Mouse (Mus musculus) activated CD4-positive, CD25-positive, alpha-beta regulatory T cell (primary cell): Measurements from ENCODE around the gene Olfr553. TPM values are rescaled to one million over a fixed set of nuclear protein-coding genes. Genes with fewer than 3 reads are reported as not detected.

Source experiments
- polyA plus RNA-seq, 2 experiments: library from polyadenylated mRNA; unstranded; fragments of 100-300 nt; shearing (Covaris generic); gene quantifications; one replicate each; pipeline ENCODE4 v1.2.1; 2017

Olfr553 gene
- under 1 TPM in 1 of 2 experiments, not detected in 1; 0.41 TPM for polyA plus RNA-seq

DNA sequence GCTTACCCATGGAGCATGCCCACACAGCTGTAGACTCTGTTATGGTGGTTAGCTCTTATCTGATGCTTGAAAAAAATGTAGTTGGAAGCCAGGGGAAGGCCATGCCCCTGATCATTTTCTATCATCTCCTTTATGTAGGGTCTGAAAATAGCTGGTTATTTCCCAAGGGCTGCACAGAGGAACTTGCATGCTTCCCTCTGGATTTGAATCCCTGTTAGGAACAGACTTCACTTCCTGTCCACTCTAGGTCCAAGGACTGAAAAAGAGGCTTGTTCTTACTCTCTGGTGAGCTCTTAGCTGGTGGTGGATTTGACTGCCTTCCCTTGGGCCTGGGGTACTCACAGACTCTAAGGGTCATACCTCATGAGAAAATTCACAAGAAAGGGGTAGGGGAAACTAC, at the start of gene Olfr553:
Gene Olfr553 (minus strand): TSS at position 101 of the 400 bp plus-strand sequence.

DNA sequence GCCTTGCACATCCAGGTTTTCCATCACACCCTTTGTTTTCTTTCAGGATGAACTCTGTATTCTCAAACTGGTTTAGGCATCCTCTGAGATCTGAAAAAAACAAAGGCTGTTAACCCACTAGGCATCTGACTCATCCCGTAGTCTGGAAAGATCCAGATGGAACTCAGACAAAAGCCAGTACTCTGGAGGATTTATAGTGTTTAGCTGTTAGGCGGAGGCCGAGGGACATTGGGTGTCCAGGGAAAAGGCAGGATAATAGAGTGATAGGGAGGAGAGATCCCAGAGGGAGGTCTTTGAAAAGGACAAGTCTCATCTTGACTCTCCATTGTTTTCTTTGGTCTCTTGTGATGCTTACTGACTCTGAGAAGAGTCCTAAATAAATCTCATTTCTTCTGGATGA, 46.6 kb upstream of the Olfr553 start, which contains the start of gene Olfr556:
Gene Olfr556 (plus strand): TSS at position 301 of the 400 bp plus-strand sequence.

DNA sequence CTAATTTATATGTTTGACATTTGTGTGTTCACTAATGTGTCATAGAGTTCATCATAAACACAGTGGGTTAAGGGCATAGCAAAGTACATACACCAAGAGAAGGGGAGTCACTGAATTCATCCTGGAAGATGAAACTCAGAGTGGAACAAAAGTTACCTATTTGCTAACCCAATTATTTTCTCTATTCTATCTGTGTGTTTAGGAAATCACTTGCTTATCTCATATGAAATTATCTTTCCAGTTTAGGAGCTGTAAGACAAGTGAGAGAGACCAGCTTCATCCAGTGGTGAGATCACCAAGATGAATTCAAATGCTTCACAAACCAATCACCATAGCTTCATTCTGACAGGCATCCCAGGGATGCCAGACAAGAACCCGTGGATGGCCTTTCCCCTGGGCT, 40.5 kb upstream of the Olfr553 start, which contains the start of gene Olfr555:
Gene Olfr555 (plus strand): TSS at position 301 of the 400 bp plus-strand sequence.

DNA sequence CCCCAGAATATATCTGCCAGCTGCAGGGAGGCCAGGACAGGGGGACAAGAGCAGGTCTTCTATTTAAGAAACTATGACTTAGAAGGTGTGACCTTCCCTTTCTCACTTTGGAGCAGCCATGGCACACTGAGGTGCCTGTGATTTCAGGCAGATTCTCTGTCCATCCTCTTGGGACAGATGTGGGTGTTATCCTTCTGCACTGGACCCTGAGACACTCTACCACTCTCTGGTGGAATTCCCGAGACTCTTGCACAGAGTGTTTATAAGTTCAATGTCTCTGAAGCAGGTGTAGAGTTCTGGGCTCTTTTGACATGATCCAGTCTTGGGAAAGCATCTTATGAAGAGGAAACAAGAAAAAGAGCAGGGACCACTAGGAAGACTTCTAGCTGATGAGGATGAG, 20.1 kb upstream of the Olfr553 start, which contains the start of gene Olfr554:
Gene Olfr554 (plus strand): TSS at position 301 of the 400 bp plus-strand sequence.

DNA sequence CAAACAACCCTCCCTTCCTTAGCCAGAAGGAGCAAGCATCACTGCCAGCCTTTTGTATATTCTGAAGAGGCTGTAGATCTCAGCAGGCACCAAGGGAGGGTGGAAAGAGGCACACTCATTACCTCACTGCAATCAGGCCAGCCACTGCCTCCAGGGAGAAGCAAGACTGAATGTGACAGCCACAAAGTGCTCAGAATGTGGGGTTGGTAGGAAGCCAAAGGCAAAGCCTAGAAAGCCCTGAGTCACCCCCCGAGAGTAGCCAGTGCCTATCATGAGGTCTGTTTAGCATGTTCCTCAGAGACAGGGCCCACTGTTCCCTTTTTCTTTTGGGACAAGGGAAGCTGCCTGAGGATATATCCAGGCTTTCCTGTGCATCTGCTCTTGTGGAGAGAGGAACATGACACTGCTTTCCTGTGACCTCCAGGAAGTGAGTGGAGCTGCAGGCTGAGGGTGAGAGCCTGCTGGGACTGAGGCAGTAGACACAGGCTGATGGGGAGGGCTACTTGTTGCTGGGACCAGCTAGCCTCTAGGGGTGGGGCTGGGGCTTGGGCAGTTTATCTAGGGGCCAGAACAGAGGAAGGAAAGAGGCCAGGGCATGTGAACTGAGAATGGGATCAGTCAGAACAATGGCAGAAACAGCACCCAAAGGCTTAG, 20.5 kb downstream of the Olfr553 start, which contains the start of gene Olfr552:
Gene Olfr552 (plus strand): TSS at position 393 of the 654 bp plus-strand sequence.

DNA sequence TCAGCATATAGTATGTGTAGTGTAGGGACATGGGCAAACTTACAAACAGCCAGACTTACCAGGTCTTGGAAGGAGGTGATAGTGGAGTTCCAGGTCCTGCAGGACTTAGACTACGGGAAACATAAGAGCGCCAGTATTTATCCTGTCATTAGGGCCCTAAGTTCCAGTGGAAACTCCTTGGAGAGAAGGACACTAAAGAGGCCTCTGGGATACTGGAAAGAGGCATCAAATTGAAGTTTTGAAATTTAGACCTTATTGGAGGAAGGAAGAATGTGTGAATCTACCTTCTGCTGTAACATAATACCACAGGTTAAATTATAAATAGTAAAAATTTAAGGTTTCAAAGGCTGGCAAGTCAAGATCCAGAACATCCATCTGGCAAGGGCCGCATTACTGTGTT, 26.2 kb downstream of the Olfr553 start, which contains the start of gene Olfr551:
Gene Olfr551 (minus strand): TSS at position 101 of the 400 bp plus-strand sequence.

DNA sequence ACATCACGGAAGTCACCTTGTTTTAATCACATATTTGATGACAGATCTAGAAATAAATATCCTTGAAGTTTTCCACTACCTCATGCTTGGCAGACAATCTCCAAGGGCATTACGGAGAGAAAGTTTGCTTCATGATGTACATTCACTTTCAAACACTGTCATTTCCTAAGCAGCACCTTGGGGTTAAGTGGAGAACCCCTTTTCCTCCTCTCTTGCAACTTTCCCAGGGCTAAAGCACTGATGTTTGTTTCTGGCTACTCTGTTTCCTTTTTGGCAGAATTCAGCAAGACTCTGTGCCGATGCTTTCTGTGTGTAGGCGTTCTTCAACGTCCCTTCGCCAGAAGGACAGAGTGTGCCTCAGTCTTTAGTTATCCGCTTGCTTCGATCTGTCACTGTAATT, 46.9 kb downstream of the Olfr553 start, which contains the start of gene Olfr550:
Gene Olfr550 (plus strand): TSS at position 301 of the 400 bp plus-strand sequence.

DNA sequence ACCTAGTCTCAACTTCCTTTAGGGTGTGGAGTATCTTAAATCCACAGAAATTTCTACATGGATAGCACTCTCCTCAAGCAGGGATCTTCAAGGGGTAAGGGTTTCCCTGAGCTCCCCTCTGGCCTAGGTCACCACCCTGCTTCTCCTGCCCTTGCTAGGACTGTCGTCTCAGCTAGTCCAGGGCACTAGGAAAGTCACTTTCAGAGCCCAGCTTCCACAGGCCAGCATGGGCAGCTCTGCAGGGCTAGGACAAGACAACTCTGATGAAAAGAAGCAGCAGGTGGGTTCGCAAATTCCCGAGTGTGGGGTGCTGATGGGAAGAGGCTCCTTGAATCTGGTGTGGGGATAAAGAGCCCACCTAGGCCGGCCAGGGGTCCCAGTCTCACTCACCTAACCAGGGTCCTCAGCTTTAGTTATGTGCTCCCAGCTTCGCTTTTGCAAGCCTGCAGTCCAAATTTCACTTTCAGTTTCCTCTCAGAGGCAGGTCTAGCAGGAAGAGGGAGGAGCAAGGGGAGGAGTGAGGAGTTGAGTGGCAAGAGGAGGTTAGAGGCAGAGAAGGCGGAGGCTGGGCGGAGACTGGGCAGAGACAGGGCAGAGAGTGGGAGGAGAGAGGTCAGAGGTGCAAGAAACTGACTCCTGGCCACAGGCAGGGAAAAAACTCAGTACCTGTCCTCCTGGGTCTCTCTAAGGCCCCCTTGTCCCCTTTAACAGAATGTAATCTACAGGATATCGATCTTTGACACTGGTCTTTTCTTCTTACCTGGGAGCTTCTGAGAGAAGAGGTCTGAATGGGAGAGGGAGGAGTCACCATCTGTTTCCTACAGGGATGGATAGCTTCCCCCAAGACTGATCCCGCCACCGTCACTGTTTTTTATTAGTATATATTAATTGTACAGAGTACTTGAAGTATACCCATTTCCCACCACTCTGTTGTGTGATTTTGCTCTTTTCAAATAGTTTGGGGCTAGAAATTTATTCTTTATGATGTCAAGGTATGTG, 52.7 kb downstream of the Olfr553 start, which contains the start of gene Trim21:
Gene Trim21 (minus strand): TSS at position 488 of the 999 bp plus-strand sequence.

Other genes starting within 250 kb of the Olfr553 start
- 10 to 100 TPM; 51.7 to 53.1 TPM for gene Rrm1, start 176.5 kb downstream of the Olfr553 start, polyA plus RNA-seq
- gene Olfr543, start 136.5 kb downstream of the Olfr553 start, polyA plus RNA-seq: under 1 TPM in 1 of 2 experiments, not detected in 1; 0.12 TPM
- under 1 TPM in 1 of 2 experiments, not detected in 1; 0.84 TPM for gene Olfr544, start 129.9 kb downstream of the Olfr553 start, polyA plus RNA-seq
- under 1 TPM in 1 of 2 experiments, not detected in 1; 0.41 TPM for gene Olfr545, start 118.6 kb downstream of the Olfr553 start, polyA plus RNA-seq
- not detected for gene Olfr547, start 83.5 kb downstream of the Olfr553 start, polyA plus RNA-seq
- gene Olfr548-ps1, start 77.3 kb downstream of the Olfr553 start, polyA plus RNA-seq: not detected
- gene Olfr549, start 68.3 kb downstream of the Olfr553 start, polyA plus RNA-seq: not detected
- gene Trim21, start 52.7 kb downstream of the Olfr553 start, polyA plus RNA-seq: 100 to 1,000 TPM in 1 of 2 experiments, 10 to 100 TPM in 1; 88.3 to 105 TPM
- not detected for gene Olfr550, start 46.8 kb downstream of the Olfr553 start, polyA plus RNA-seq
- not detected for gene Olfr551, start 26.3 kb downstream of the Olfr553 start, polyA plus RNA-seq
- under 1 TPM in 1 of 2 experiments, not detected in 1; 0.04 TPM for gene Olfr552, start 20.4 kb downstream of the Olfr553 start, polyA plus RNA-seq
- under 1 TPM in 1 of 2 experiments, not detected in 1; 0.45 TPM for gene Olfr554, start 20.2 kb upstream of the Olfr553 start, polyA plus RNA-seq
- not detected for gene Olfr555, start 40.6 kb upstream of the Olfr553 start, polyA plus RNA-seq
- gene Olfr556, start 46.7 kb upstream of the Olfr553 start, polyA plus RNA-seq: under 1 TPM in 1 of 2 experiments, not detected in 1; 0.07 TPM
- 1 to 10 TPM; 8.6 to 9.5 TPM for gene Trim68, start 69.1 kb upstream of the Olfr553 start, polyA plus RNA-seq
- not detected for gene Olfr557, start 77.7 kb upstream of the Olfr553 start, polyA plus RNA-seq
- not detected for gene Olfr558, start 84.0 kb upstream of the Olfr553 start, polyA plus RNA-seq
- gene Olfr33, start 100.9 kb upstream of the Olfr553 start, polyA plus RNA-seq: not detected
- not detected for gene Olfr559, start 109.3 kb upstream of the Olfr553 start, polyA plus RNA-seq
- gene Olfr560, start 141.1 kb upstream of the Olfr553 start, polyA plus RNA-seq: not detected
- under 1 TPM in 1 of 2 experiments, not detected in 1; 0.14 TPM for gene Olfr78, start 141.3 kb upstream of the Olfr553 start, polyA plus RNA-seq
- not detected for gene Olfr561, start 153.0 kb upstream of the Olfr553 start, polyA plus RNA-seq
- gene Olfr564, start 185.3 kb upstream of the Olfr553 start, polyA plus RNA-seq: not detected
- gene Olfr566, start 240.5 kb upstream of the Olfr553 start, polyA plus RNA-seq: not detected